Mouse (Mus musculus) activated CD4-positive, CD25-positive, alpha-beta regulatory T cell, adult 9 weeks (primary cell): ENCODE data around the gene Vmn1r74. TPM values are rescaled to one million over a fixed set of nuclear protein-coding genes. Genes with fewer than 3 reads are reported as not detected.

Experiments
- polyA plus RNA-seq: library from polyadenylated mRNA; unstranded; fragments of 100-300 nt; shearing (Covaris generic); gene quantifications from one replicate; pipeline ENCODE4 v1.2.1, GENCODE M21; 2017

The Vmn1r74 gene
- not detected for polyA plus RNA-seq

GRCm38 (mm10) chr7:11833680-11834079 is at the start of gene Vmn1r74:
TSS of gene Vmn1r74 (plus strand) at chr7:11833980.

GRCm38 (mm10) chr7:11874330-11874729 is 40.5 kb downstream of the Vmn1r74 start, which contains the start of gene Vmn1r75:
TSS of gene Vmn1r75 (plus strand) at chr7:11874630.

Other genes with a start within 250 kb of the Vmn1r74 start
- not detected for gene Zscan4-ps3, start 224.7 kb upstream of the Vmn1r74 start, polyA plus RNA-seq
- not detected for gene Vmn1r72, start 153.8 kb upstream of the Vmn1r74 start, polyA plus RNA-seq
- not detected for gene Vmn1r73, start 103.7 kb upstream of the Vmn1r74 start, polyA plus RNA-seq
- gene Vmn1r75, start 40.6 kb downstream of the Vmn1r74 start, polyA plus RNA-seq = not detected
- 0.05 TPM for gene Vmn1r76, start 104.2 kb downstream of the Vmn1r74 start, polyA plus RNA-seq
- 0.21 TPM for gene Vmn1r77, start 202.8 kb downstream of the Vmn1r74 start, polyA plus RNA-seq